Mouse (Mus musculus) retina, postnatal 1 day (tissue): Measurements from ENCODE around the gene Gm4969.
"Not testable (repeated sequence)": the region's sequence is repeated elsewhere in the genome, so short reads cannot be mapped to it uniquely, and the experiment has no call there.

Experiments
- DNase-seq: peaks from one replicate; pipeline ENCODE4 v3.0.0-alpha.2; 2012

Gene Gm4969

DNA sequence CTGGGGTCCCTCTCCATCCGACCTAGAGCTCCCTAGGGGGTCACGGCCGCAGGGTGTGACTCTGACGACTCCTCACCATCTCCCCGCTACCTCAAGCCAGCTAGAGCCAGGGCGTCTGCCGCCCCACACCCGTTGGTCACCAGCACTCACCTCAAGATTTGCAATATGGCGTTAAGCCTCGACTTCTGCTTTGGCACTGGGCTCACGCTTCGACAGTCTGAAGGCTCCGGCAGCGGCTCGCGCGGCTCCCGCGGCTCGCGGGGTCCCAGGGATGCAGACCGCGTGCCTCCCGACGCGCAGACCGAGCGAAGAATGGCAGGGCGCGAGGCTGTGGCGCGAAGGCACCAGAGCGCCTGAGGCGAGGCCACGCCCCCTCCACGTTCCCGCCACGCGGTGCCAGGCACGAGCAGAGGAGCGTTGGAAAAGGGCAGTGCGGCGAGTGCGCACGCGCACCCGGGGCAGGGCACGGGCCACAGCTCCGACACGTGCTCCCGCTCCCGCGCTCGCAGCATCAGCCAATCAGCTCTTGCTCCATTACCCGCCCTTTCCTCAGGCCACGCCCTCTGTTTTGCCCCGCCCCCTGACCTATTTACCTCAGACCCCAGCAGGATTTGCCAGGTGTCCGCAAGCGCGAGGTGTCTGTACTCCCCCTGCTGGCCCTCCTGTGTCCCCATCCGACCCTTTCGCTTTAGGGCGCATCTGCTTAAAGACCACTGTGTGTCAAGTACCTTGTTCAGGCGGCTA, at the start of gene Gm4969:
TSS of gene Gm4969 (minus strand) at position 341 of the 744 bp plus-strand sequence.
- DNase-seq: peak; percentile 92

DNA sequence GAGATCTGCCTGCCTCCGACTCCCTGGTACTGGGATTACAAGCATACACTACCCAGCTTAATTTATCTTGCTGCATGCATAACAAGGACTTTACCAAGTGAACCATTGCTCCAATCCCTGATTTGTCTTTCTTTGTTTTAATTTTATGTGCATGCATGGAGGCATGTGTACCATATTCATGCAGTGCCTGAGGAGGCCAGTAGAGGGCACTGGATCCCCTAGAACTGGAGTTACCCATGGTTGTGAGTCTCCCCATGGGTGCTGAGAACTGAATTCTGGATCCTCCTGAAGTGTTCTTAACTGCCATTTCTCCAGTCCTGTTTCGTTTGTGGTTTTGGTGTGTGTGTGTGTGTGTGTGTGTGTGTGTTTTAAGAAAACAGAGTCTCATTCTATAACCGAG, 48.8 kb upstream of the Gm4969 start:
- no peak for DNase-seq

DNA sequence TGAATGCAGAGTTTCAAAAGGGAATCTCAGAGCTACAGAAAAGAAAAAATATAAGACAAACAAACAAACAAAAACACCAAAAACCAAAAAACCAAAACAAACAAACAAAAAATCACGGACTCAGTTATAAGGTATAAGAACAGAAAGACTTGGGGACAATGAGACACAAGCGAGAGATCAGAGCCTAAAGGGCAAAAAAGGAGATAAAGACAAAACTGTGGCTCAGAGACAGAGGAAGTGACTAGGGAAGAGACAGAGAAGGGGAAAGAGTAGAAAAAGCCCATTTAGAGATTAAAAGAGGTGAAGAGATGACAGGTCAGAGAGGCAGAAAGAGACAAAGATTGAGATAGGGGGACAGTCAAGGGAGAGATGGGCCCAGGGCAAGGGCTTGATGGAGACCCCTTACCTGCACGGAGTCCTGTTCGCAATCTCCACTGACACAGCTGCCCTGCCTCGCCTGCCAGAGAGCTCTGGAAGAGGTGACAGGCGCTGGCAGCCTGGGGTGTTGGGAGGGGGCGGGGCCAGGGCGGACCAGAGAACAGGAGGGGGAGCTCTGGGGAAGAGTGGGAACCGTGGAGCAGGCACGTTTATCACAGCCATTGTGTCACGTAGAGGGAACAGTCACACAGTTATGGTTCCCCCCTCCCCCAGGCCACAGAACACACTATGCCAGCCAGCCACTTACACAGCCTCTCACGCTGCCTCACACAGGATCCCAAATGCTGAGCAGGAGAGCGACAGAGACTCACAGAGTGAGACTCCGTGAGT, 47.7 kb upstream of the Gm4969 start, which contains the start of gene Gipr:
TSS of gene Gipr (minus strand) at position 472 of the 768 bp plus-strand sequence.
- peak; percentile 77 for DNase-seq

DNA sequence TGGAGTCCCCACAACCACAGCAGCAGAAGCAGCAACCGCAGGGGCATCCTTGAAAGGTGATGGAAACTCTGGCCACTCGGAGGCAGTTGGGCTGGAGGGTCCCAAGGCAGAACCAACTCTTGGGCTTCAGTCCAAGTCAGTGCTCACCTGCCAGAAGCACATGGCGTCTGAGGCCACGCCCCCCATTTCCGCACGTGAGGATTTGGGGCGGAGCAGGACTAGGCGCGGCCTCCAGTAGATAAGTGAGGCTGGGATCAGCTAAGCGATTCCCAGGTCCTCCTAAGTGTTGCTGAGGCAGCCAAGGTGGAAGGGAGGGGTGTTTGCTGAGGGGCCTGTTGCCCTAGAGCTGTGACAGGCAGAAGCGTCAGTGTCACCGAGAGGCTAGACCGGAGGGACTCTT, 46.8 kb upstream of the Gm4969 start:
- DNase-seq: peak; percentile 51

DNA sequence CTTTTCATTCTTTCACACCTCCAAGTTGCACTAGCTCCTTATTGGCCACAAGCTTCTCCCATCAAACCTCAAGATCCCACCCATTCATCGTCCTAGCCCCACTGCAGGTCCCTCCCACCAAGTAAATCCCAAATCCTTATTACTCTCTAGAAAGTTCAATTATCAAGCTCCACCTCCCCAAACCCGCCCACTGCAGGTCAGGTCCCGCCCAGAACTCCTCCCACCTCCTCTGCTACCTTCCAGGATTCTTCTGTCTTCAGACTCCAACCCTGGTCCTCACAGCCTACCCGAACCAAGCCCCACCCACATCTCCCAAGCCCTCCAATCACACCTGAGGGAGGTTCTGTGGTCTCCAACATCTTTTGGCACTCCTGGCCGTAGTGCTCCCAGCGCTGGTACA, 46.0 kb upstream of the Gm4969 start:
- no peak for DNase-seq

DNA sequence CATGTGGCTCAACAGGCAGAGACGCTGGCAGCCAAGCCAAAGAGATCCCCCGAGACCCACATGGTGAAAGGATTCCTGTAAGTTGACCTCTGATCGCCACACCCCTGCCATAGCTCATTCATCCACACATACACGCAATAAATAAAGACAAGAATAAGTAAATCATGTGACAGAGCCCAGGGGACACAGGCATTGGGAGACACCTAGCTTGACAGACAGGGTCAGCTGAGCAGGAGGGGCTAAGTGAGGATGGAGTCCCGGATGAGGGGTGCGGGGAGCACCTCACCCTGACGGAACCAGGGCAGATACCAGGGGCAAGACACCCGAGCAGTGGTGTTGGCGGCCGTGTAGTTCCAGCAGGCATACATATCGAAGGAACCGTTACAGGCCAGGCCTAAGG, 45.6 kb upstream of the Gm4969 start:
- no peak for DNase-seq

DNA sequence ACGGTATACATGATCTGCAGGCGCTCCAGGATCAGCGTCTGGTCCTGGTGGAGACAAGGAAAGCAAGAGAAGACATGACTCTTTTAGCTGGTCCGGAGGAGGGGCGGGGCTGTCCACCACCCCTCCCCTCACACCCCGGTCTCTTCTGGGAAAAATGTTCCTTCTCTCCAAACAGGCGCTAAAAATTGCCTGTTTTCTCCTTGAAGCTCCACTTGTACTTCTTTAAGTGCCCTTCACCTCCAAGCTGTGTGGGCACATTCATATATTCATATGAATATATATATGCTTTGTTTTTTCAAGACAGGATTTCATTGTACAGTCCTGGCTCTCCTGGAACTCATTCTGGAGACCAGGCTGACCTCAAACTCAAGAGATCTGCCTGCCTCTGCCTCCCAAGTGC, 44.8 kb upstream of the Gm4969 start:
- no peak for DNase-seq

DNA sequence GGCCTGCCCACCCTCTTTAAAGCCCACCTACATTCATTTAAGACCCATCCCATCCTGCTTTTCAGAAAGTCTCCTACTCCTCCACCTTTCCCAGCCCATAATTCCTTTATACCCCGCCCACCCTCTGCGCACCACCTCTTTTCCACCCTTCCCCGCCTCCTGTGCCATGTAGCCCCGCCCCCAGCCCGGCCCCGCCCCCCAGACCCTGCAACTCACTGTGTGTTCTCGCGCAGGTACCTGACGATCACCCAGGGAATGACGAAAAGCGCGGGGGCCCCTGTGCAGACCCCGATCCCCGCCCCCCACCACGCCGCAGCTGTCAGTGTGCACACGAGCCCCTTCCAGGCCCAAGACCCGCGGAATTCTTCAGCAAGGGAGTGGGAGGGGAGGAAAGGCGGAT, 41.9 kb upstream of the Gm4969 start:
- DNase-seq: peak; percentile 67

DNA sequence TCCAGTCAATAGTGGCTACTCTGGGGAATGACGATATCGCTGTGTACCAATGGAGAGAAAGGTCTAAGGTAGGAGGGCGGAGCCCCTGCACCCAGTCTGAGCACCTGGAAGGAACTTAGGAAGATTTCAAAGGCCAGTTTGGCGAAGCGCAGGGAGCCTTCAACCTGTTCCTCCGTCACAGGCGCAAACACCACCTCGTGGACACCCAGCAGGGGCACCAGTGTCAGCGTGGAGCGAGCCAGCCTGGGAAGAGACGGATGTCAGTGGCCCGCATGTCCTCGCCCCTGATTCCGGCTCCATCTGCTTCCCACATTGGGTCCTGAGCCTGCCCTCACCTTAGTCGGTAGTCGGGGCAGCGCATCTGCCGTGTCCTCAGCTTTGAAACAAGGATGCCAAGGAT, 41.2 kb upstream of the Gm4969 start:
- no peak for DNase-seq

DNA sequence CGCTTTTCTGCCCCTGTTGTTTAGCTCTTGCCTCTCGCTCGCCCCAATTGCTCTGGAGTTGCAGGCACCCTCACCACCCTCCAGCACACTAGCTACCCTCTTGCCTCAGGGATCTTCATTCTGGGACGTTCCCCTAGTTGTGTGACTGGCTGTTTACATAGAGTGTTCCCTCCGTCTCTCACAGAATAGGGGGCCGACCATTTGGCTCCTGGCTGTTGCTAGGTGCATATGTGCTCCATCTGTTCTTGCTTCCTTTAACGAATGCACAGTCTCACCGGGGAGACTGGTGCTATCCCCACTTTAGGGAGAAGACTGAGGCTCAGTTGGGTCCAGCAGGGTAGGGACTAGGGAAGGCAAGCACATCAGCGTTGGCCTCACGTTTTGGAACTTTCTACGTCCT, 40.4 kb upstream of the Gm4969 start:
- no peak for DNase-seq

DNA sequence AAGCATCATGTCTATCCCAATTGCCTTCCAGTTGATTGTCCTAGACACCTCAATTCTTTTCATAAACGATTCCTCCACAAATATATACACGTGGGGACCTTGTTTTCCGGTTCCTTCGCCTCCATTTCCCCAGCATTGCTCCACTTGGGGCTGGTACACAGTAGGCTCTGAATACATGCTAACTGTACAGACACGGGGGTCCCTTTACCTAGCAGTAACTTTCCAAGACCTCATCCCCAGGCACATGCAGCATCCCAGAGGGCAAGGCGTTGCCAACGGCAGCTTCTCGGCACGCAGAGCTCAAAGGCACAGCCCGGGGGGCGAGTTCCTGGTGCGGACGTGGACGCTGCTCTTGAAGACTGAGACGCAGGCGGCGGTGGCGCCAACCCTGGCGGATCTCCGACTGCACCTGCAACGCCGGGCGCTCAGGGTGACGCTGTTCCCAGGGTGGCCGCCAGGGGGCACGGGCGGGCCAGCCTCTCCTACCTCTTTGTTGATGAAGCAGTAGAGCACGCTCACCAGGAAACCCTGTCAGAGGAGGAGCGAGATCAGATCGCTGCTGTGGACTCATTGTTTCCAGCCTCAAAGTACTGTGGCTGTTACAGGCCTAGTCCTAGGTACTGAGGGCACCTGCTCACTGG, 39.1 kb upstream of the Gm4969 start:
- DNase-seq: peak; percentile 91

DNA sequence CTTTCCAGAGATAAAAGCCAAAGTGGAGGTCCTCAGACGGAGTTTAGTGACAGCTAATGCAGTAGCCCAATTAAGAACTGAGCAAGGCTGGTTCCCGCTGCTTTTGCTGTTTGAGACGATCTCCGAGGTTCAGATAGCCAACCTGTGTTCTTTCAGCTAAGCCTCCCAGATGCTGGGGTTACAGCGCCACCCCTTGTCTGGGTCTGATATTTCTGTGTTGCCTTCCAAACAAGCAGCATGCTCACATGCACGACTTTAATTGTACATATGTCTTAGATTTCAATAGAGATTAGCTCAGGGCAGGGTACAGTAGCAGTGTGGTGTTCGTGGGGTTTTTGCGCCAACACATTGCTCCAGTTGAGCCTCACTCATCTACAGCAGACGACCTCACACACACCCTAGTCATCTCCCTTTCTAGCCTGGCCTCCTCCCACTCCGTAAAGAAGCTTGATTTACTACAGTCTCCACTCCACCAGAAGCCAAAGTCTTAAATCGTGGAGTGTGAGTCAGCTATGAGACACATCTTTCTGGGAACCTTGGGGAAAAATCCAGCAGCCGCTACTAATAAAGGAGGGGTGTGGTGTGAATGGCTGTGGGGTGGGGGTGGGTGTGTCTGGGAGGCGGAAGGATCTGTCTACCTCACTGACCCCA, 37.8 kb upstream of the Gm4969 start:
- DNase-seq: no peak

DNA sequence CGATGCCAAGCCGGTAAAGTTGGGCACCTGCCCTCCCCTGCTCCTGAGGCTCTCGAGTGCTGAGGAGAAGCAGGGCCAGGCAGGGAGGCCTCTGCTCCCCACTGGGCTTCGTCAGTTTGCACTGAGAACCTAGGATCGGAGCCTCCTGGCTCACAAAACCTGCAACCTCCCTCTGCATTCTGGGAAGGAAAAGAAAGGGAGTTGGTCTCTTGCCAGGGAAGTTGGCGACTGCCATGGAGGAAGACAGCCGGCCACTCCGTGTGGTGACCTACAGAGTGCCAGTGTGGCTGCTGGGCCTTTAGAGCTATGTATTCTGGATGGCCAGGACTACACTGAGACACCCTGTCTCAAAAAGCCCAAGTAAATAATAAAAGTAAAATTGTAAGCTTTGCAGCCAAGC, 36.6 kb upstream of the Gm4969 start:
- DNase-seq: no peak

DNA sequence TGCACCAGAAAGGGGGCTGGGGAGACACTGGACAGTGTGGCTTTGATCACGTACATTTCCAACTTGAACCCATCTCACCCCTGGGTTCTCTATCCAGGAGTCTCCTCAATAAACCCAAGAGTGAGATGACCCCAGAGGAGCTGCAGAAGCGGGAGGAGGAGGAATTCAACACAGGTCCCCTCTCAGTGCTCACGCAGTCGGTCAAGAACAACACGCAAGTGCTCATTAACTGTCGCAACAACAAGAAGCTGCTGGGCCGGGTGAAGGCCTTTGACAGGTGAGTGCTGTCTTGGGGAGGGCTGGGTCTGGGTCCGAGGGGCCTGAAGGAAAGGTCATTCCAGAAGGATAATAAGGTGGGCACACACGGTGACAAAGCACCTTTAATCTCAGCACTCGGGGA, 33.0 kb upstream of the Gm4969 start:
- DNase-seq: not testable (repeated sequence)

DNA sequence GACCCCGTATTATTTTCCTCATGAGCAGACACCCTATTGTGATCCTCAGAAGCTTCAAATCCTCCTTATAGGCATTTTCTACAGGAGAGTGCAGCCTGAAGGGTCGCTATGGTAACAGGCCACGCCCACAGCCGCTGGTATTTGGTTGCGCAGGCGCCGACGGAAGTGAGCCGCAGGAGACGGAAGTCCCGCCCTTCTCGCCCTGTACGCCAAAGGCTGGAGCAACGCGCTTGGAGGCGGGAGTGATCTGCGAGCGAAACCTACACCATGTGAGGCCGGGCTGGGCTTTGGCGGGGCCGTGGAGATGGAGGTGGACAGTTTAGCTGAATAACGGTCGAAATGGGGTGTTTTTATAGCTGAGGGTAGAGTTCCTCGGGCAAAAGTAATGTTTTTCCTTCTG, 31.5 kb upstream of the Gm4969 start, which contains the start of gene Snrpd2:
TSS of gene Snrpd2 (plus strand) at position 97 of the 400 bp plus-strand sequence.
- peak; percentile 97 for DNase-seq

DNA sequence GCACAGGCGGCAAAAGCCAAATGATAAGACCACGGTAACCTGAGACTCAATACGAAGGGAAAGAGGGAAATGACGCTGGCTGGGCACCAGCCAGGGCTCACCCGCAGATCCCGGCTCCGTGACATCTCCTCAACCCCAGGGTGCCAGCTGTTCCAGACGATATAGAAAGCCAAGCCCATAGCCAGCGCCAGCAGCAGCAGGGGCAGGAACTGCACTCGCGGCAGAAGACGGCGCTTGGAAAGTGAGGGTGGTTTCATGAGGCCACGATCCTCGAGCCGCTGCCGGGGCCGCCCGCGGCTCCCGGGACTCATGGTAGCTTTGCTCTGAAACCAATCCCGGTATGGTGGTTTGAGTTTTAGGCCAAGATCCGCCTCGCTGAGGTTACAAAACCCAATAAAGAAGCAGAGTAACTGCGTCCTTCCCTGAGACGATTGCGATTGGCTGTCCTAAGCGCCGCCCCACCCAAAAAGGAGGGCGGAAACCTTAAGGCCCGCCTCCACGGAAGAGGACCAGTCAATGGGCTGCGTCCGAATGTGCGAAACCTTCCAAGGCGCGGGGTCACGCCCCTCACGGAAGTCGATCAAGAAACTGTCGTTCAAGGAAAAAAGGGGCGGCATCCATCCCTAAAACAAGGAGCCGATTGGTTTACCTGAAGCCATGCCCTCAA, 30.8 kb upstream of the Gm4969 start, which contains the start of gene Qpctl:
TSS of gene Qpctl (minus strand) at position 417 of the 667 bp plus-strand sequence.
- peak; percentile 100 for DNase-seq

DNA sequence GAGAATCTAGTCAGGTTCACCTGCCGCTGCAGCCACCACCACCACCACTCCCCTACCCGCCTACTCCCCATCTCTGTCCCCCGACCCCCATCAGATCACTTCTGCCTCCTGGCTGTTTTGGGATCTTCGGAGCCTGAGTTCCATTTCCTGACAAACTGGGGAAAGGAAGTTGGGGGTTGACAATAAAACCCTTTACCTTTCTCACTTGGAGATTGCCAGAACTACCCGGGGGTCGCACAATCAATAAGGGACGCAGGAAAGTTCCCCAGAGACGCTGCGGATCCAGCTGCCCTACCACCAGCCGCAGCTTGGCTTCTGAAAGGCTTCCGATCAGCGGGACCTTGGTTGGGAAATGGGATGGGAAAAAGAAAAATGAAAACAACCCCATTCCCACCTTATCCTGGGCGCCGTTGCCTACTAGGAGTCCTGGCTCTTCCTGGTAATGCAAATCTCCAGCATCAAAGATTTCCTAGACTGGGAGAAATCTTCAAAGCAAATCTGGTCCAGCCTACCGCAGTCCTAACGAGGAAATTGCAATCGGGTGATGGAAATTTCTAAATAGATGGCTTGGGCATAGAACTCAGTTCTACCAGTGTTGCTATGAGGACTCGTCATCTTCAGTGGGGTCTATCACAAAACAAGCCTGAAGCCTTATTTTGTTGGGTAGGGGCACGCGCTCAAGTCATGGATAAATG, 30.2 kb upstream of the Gm4969 start:
- DNase-seq: no peak

DNA sequence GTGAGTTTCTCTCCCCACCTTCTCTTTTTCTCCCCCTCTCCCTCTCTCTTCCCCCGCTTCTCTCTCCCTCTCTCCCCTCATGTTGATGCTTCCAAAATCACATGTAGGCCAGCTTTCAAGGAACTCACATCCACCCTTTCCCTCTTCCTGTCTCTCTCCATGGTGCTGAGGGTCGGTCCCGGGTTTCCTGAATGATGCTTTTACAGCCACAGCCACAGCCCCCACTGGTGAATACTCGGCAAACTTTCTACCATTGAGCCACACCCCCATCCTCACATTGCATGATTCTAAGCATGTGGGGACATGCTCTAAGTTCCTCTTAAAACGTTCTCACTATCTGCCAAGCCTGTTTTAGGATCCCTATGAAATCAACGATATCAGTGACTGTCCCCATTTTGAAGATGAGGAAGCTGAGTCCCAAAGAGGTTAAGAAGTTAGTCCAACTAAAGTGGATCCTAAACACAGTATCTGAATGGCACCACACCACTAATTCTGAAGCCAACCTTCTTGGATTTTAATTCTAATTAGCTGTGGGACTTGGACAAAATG, 29.4 kb upstream of the Gm4969 start:
- DNase-seq: no peak

DNA sequence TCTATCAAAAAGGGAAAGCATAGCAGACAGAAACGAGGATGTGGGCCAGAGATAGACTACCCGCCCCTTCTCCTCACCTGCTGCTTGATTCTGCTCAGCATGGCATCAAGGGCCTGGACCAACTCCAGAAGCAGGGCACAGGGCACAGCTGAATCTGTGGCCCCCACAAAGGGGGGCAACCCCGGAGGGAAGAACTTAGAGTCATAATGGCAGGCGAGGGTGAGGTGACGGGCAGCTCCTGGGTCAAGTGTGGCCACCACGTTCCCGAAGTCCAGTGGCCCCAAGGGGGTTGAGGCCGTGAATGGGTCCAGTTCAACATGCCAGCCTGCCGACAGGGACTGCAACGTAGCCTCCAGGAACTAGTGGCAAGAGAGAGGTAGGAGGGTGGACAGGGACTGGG, 28.6 kb upstream of the Gm4969 start:
- no peak for DNase-seq

DNA sequence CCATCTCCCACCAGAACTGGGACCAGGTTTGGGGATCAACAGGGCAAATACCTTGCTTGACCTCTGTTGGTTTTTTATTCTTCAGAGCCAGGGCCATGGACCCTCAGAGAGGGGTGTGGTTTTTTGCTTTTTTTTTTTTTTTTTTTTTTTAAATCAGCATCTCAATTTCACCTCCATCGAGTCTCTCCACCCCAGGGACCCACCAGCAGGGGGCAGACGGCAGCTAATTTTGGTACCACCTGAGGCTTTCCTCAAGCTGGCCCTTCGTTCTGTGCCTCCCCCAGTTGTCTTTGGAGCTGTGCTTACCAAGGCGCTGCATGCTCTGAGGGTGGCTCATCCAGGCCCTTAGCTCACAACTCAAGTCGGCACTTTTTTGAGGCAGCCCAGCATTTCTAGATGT, 19.2 kb upstream of the Gm4969 start:
- DNase-seq: peak; percentile 58

DNA sequence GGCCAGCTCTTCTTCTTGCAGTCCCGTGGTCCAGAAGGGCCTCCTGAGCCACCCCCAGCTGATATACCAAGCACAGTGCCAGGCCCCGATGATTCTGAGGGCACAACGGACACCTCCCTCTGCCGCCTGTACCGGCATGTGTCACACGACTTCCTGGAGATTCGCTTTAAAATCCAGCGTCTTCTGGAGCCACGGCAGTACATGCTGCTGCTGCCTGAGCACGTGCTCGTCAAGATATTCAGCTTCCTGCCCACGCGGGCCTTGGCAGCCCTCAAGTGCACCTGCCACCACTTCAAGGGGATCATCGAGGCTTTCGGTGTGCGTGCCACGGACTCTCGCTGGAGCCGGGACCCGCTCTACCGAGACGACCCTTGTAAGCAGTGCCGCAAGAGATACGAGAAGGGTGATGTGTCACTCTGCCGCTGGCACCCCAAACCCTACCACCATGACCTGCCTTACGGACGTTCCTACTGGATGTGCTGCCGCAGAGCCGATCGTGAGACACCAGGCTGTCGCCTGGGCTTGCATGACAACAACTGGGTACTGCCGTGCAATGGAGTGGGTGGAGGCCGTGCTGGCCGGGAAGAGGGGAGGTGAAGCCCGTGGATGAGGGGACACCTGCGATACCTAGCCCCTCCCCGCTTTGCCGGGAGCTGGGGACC, 18.6 kb upstream of the Gm4969 start:
- no peak for DNase-seq
